Mouse (Mus musculus) bone marrow, adult 2 months (tissue): ENCODE measurements around the gene Tspear.

Experiments
- CTCF ChIP-seq: fragments of 200-500 bp; IDR thresholded peaks from 2 replicates; pipeline ENCODE4 v1.5.1; 2011; ENCODE audit warnings: low read length, control low read depth; ENCODE audit not compliant: control insufficient read depth, insufficient read depth
- POLR2A ChIP-seq: fragments of 200-500 bp; IDR thresholded peaks from 2 replicates; pipeline ENCODE4 v1.6.1; 2011; ENCODE audit warnings: low read depth, mild to moderate bottlenecking, control low read depth, low read length, borderline replicate concordance; ENCODE audit not compliant: control insufficient read depth

DNA sequence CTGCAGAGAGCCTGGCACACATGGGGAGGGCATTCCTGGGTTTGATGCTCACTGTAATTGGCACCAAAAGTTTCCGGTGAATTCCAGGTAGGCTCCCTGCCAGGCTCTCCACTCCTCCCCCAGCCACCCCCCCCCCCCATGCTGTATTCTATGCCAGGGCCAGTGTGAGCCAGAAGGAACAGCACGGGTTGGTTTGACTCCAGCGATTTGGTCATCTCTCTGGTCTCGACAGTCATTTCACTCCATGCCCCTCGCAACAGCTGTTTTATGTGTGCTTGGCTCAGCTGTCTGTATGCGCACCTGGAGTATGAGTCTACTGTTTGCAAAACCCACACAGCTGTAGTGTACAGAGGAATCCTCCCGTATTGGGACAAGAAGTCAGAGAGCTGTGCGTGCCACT lies 20.0 kb upstream of the Tspear start:
- TF ChIP-seq CTCF (no peak), POLR2A (no peak)
